Mouse (Mus musculus): ENCODE results near the gene Tuba8.

The Tuba8 gene

DNA sequence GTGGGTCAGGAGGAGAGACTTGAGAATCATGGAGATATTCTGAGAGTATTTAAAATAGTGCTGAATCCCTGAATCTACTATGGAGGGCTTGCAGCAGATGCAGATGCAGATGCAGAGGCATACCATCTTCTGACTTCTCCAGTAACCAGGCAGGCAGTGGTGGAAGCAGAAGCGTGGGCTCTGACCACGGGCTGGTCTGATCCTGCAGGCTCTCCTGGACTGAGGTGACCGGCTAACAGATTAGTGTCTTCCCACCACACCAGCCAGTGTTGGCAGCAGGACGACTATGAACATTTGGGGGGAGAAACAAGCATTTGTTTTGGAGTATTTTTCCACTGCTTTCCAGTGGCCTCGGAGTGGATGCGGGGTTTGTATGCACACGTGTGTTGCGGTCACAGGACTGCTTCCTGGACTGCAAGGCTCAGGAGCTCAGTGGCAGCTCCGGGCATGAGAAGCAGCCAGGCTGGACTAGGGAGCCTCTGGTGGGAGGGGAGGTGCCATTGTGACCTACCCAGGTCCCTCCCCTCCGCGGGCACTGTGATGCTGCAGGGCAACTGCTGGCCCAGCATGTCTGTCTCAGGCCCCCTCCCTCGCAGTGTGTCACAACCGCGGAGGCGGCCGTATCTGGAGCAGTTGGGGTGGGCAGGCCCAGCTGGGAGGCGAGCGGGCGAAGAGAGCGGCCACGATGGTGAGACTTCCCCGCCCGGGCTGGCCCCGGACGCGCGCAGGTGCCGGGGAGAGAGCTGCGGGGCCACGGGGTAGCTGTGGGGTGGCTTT is at the start of gene Tuba8:
Gene Tuba8 (plus strand): TSS at position 548 of the 777 bp plus-strand sequence.
- DNase-seq (ENCODE audit: low spot score in 2 of 2) = peak; percentile 45 to 50

DNA sequence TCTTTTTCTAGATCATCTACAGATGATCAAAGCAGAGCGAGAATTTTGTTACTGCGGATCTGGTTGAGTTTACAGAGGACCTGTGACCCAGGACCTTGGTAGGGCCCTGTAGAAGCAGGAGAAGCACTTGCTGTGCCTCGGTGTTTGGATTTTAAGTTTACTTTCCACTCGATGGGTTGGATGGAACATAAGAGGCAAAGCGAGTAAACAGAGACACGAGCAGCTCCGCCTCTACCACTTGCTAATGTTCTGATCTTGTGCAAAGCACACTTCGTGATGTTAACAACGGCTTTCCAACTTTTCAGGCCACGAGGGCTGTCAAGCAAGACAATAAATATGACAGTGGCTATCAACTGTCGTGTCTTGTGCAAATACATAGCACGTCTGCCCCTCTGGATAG is 47.9 kb upstream of the Tuba8 start:
- no peak for DNase-seq (ENCODE audit: low spot score in 2 of 2)

- DNase-seq (ENCODE audit: low spot score in 2 of 2) = no peak
These were observed 44.4 kb upstream of the Tuba8 start for GRCm38 (mm10) chr6:121166098-121166552.

- no peak for DNase-seq (ENCODE audit: low spot score in 2 of 2)
These were observed 43.0 kb upstream of the Tuba8 start for GRCm38 (mm10) chr6:121167381-121167975.

DNA sequence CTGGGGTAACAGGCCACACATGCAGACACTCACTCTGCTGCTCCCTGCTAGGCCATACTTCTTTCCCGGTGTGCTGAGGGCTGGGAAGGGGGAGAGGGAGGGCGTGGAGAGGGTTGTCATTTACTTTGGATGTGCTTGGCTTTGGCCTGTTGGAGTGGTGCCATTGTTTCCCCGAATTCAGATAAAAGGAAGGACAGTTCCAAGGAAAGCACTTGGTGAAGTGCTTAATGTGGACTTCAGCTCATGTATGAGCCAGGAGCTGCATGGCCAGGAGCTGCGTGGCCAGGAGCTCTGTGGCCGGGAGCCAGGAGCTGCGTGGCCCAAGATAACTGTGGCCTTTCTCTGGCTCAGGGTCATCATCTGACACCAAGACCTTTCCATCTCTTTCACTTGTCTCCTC is 39.4 kb upstream of the Tuba8 start:
- no peak for DNase-seq (ENCODE audit: low spot score in 2 of 2)

- DNase-seq (ENCODE audit: low spot score in 2 of 2) = no peak
These were observed 37.0 kb upstream of the Tuba8 start for GRCm38 (mm10) chr6:121173471-121173870.

DNA sequence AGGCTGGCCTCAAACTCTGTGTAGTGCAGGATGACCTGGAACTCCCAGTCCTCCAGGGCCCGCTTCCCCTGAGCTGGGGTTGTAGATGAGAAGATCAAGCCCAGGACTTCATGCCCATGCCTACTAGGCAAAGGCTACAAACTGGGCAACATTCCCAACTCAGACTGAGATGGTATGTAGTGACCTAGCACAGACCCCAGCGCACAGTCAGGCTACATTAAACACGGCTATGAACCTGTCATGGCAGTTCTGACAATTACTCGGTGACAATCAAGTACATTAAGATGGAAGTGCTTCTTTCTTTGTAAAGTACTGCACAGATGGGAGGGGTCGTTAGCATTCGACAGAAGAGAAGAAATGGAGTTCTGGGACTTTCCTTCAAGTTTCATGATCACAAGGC is 35.7 kb upstream of the Tuba8 start:
- DNase-seq (ENCODE audit: low spot score in 2 of 2) = no peak

GRCm38 (mm10) chr6:121176011-121176730 is 34.3 kb upstream of the Tuba8 start:
- DNase-seq (ENCODE audit: low spot score in 2 of 2) = no peak

DNA sequence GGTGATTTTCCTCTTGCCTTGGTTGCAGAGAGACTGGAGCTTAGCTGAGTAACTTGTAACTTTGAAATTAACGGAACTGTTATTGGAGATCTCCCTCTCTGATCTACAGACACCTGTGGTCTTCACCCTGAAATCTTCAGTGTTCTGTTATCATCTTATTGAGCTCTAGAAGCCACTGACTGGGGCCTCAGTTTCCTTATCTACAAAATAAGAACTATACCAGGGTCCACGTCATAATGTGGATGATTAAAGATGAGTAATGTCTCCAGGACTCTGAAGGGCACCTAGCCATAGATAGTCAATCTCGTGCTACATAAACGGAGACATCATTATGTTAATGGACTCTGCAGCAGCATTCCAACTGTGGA is 33.8 kb upstream of the Tuba8 start:
- no peak for DNase-seq (ENCODE audit: low spot score in 2 of 2)

DNA sequence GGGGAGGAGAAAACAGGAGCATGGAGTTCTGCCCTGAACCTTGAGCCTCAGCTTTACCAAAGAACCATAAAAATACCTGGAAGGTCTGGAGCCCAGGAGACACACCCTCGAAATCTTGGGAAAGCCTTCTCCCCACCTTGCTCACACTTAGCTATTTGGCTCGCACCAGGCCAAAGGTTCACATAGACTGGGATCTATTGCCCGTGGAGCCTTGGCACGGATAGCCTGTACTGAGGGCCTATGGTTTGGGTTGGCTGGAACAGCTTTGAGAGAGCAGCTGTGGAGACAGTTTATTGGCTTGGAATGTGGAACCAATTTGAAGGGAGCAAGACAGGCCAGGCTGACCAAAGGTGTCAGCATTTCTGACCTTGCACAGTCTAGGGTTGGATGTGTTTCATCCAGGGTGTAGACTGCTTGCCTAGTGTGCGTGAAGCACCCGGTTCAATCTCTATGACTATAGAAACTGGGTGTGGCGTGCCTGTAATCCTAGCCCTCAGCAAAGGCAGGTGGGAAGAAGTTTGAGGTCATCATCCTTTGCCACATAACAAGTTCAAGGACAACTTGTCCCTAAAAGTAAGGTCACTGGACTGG is 33.3 kb upstream of the Tuba8 start:
- DNase-seq (ENCODE audit: low spot score in 2 of 2) = no peak

DNA sequence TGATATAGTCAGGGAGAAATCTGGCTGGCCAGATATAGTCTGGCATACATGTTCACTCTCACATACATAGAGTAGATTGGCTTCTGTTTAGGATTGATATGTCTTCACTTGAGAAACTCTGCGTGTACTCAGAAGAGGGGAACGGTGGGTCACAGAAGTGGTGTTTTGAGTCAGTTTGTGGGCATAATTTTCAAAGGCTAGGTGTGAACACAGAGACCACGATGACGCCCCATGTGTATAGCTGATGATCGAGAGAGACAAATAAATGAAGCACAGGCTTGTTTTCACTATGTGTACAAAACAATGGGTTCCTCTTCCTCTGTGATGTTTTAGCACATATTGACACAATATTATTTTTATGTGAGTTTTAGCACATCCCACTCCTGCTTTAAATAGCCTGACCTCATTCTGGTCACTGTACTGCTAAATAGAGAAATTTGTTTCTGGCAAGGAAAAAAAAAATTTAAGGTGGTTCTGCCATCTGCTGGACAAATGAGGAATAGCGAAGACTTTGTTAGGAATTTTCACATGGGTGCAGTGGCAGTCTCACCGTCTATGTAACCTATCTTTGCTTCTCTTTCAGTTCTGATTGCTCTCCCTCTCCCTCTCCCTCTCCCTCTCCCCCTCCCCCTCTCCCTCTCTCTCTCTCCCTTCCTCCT is 31.7 kb upstream of the Tuba8 start:
- peak in 1 of 2 experiments; percentile 68 for DNase-seq (ENCODE audit: low spot score in 2 of 2)

DNA sequence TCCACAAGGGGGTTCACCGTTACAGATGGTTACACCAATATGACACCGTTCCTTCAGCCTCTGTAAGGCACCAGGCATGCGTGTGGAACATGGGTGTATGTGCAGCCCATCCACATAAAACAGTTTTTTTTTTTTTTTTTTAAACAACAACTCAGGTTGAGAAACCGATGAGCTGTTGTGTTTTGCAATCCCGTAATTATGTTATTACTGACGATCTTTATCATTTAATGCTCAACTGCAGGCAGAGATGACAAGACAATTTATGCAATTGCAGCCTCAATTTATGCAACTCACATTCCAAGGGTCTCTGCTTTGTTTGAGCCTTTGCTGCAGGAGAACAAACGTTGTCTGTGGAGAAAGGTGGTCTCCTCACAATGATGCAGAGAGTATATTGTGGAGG is 30.6 kb upstream of the Tuba8 start:
- DNase-seq (ENCODE audit: low spot score in 2 of 2) = no peak

DNA sequence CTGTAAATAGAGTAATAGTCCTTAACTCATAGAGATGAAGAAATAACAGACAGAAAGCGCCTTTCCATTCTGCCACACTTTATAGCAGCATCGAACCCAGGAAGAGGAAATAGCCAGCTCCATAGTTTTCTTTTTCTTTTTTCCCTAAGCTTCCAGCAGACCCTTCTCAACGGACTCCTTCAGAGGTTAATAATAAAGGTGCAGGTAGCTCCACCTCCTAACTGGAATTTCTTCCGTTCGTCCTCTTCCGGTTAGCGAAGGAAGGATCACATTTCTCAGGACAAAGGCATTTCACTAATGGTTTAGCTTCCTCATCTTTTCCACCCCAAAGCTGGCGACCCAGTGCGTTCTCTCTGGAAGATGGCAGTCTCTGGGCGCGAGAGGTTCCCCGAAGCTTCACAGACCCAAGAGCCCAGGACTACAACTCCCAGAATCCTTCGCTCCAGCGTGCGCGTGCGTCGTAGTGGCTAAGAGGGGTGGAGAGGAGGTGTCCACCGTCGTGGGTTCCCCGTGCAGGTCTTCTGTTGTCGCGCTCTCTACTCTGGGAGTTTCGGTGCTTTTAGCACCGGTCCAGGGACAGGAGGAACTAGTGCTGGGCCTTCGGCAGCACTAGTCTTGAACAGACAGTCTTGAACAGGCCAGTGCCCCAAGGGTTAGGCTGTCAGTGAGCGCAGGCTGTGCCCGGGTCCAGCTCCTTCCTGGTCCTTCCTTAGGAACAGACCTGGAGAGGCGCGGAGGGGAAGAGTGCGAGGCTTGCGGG is 26.9 kb upstream of the Tuba8 start, which contains the start of gene Pex26:
Gene Pex26 (plus strand): TSS at position 254 of the 760 bp plus-strand sequence.
- peak; percentile 83 to 91 for DNase-seq (ENCODE audit: low spot score in 2 of 2)

DNA sequence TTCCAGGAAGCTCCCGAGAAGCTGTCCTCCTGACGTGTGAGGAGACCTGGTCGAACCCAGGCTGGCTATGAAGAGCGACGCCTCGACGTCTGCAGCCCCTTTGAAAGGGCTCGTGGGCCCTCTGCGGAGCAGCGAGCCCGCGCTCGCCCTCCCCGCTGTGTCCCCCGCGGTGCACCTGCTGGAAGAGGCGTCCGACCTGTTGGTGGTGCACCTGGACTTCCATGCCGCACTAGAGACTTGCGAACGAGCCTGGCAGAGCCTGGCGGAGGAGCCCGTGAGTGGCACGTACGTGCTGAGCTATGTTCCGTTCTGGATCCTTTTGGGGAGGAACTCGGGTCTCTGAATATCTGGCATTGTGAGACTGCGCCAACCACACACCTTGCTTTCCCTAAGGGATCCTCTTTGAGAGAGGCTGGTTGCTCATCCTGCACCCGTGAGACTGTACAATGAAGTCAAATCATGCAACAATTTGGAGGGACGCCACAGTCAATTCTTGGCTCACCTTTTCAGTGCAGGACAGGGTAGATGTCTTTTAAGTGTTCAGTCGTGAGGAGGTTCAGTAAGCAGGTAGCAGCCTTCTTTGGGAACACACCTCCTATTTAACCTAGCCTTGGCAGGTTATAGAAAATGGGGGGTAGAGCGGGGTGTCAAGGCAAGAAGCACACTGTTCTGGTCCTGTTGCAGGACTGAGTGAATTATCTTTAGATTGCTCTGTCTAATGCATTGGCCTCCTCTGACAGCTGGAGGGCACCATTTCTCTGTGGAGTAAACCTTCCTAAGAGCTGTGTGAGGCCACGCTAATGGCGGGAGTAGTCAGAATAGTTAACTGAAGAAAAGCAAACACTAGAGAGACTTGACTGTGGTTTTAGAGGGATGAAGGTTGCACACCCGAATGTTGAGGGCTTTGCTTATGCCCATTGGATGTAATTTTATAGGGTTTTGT is 26.0 kb upstream of the Tuba8 start:
- peak; percentile 41 for DNase-seq (ENCODE audit: low spot score in 2 of 2)

DNA sequence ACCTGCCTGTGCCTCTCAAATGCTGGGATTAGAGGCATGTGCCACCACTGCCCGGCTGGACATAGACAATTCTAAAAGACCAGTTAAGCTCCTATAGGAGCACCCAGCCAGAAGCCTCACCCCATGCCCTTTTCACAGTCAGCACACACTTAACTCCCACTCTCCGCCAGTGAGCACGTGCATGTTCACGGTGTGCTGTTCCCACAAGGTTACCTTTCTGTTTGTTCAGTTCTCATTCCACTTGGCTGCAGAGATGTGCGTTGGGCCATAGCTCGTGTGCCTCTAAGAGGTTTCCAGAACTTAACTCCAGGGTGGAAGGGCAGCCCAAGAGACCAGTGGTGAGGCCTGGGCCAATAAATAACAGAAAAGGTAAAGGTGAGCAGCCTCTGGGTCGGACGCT is 25.3 kb upstream of the Tuba8 start:
- no peak for DNase-seq (ENCODE audit: low spot score in 2 of 2)

DNA sequence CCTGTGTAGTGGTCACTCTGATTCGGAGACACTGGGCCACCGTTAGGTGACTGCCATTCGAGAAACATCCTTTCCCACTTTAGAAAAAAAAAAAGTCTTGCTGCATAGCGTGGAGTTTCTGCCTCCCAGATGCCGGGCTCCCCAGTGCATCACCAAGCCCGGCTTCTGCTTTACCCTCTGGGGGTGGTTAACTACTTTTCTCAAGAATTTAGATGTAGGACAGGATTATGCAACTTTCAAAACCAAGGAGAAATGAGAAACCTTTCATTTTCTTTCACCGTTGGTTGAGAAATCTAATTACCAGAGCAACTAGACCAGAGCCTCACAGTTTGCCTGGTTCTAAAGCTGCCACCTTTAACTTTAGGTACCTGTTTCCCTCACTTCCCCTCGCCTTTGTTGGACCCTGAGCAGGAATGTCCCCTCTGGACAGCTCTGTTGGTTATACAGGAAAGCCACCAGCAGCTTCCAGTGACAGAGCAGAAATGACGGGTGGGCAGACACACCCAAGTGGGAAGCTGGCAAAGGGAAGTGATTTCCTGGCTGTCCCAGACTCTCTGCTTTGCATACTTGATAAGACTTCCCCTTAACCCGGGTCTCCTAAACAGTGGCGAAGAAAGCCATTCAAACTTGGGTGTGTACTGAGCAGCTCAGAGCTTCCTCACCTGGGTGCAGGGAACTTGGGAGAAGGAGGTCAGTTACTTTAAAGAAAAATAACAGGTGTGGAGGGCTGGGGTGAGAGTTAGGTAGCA is 19.1 kb upstream of the Tuba8 start:
- no peak for DNase-seq (ENCODE audit: low spot score in 2 of 2)

- DNase-seq (ENCODE audit: low spot score in 2 of 2) = no peak
These were observed 16.2 kb upstream of the Tuba8 start for GRCm38 (mm10) chr6:121194061-121194955.

Data from frontal cortex, postnatal 10 days (tissue).